Mouse (Mus musculus): Measurements from ENCODE around the gene Slc44a5. TPM values are rescaled to one million over a fixed set of nuclear protein-coding genes. Genes with fewer than 3 reads are reported as not detected.

The Slc44a5 gene
- polyA plus RNA-seq, 1 experiment: 0.03 TPM

DNA sequence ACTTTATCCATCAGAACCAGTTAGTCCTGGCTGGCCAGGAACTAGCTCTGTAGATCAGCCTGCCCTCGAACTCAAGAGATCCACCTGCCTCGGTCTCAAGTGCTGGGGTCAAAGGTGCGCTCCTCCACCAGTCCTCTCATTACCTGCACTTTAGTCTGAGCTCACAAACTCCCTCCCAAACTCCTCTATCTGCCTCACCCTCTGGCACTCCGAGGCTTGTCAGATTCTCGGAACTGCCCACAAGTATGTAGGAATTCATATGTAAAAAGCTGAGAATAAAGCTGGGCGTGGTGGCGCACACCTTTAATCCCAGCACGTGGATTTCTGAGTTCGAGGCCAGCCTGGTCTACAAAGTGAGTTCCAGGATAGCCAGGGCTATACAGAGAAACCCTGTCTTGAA is 32.8 kb upstream of the Slc44a5 start:
- Histone ChIP-seq H3K4me3 (ENCODE audit: low read depth, low read length) (no peak overlapping the region), H3K27ac (ENCODE audit: insufficient read depth, low read depth, low read length) (no peak overlapping the region), H3K4me1 (ENCODE audit: control insufficient read depth, insufficient read depth, insufficient read length, low read length) (no peaks in the 10 kb centered on the region), H3K27me3 (ENCODE audit: control insufficient read depth, insufficient read depth, low read length) (no peaks in the 10 kb centered on the region), H3K36me3 (ENCODE audit: control insufficient read depth, insufficient read depth, low read length) (peaks cover 20% of the 10 kb centered on the region)
- 81% methylated on average over 9 of the region's 9 CpGs for WGBS
- TF ChIP-seq CTCF (IDR thresholded peaks at IDR 0.05; ENCODE audit: extremely low read depth, insufficient read length, insufficient replicate concordance, low read depth, low read length) (no peak), POLR2A (IDR thresholded peaks at IDR 0.05; ENCODE audit: low read depth, low read length) (no peak)

DNA sequence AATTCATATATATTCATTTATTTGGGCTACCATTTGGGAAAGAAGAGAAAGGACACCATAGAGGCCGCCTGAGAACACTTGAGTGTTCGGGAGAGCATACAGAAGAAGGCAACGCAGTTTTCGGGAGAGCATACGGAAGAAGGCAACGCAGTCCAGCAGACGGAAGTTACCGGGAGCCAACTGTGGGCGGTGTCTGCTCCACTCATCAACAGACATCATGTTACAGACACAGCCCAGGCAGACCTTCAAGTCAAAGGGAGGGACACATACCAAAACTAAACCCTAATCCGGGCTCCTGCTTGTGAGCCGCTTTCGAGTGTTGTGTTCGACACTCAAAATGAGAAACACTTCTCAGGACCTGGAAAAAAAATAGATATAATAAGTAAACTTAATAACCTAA is 31.6 kb upstream of the Slc44a5 start:
- H3K27ac ChIP-seq (ENCODE audit: insufficient read depth, low read depth, low read length): no peak overlapping the region
- H3K36me3 ChIP-seq (ENCODE audit: control insufficient read depth, insufficient read depth, low read length): peaks cover 16% of the 10 kb centered on the region
- no peaks in the 10 kb centered on the region for H3K27me3 ChIP-seq (ENCODE audit: control insufficient read depth, insufficient read depth, low read length)
- TF ChIP-seq CTCF (IDR thresholded peaks at IDR 0.05; ENCODE audit: extremely low read depth, insufficient read length, insufficient replicate concordance, low read depth, low read length) (no peak), POLR2A (IDR thresholded peaks at IDR 0.05; ENCODE audit: low read depth, low read length) (no peak)
- 95% methylated on average over 13 of the region's 13 CpGs for WGBS
- no peak overlapping the region for H3K4me3 ChIP-seq (ENCODE audit: low read depth, low read length)
- H3K4me1 ChIP-seq (ENCODE audit: control insufficient read depth, insufficient read depth, insufficient read length, low read length): no peaks in the 10 kb centered on the region

DNA sequence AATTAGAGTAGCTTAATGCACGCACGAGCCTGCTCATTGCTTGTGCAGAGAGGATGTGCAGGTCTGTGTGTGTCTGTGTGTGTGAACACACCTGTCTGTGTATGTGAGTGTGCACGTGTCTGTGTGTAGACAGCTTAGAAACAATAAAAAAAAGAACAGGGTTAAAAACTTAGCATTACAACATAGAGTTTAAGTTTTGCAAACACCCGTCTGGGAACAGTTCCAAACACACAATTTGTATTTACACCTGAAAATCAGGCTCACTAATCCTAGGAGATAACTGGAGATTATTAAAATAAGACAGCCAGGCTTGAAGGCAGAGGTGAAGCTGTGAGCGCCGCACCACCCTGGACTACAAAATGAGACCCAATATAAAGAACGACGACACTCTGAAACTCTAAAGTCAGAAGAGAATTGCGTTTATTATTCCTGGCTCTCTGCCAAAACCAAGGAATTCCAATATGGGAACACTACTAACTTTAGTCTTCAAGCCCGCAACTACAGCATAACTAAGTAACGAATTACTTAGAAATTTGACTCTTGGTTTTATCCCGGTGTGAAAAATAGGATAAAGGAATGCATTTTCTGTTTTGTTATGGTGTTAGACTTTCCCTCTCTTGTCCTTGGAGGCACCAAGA is 30.1 kb upstream of the Slc44a5 start:
- WGBS: 14% methylated on average over 12 of the region's 12 CpGs
- TF ChIP-seq CTCF (IDR thresholded peaks at IDR 0.05; ENCODE audit: extremely low read depth, insufficient read length, insufficient replicate concordance, low read depth, low read length): no peak
- no peak for TF ChIP-seq POLR2A (IDR thresholded peaks at IDR 0.05; ENCODE audit: low read depth, low read length)
- no peak overlapping the region for H3K4me3 ChIP-seq (ENCODE audit: low read depth, low read length)

DNA sequence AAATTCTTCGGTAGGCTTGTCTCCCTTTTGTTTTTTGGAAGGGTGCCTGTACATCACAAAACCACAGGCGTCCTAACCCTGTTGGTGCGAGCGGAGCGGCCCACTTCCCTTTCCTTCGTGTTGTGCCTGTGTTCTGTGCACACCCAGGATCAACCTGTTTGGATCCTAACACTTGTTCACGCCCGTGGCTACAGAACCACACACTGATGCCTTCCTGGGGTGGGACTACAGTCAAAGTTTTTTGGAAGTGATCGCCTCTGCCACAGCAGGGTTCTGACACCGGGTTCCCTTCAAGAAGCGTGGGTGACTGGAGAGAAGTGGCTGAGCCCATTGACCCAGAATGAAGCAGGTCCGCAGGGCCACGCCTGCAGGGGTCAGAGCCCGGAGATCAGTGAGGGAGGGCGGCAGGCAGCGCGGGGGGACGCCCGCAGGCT is 29.3 kb upstream of the Slc44a5 start:
- whole genome bisulfite sequencing: under 1% methylated on average over 19 of the region's 19 CpGs
- TF ChIP-seq CTCF (IDR thresholded peaks at IDR 0.05; ENCODE audit: extremely low read depth, insufficient read length, insufficient replicate concordance, low read depth, low read length) (no peak), POLR2A (IDR thresholded peaks at IDR 0.05; ENCODE audit: low read depth, low read length) (no peak)
- peak overlapping the region; percentile 85 for H3K4me3 ChIP-seq (ENCODE audit: low read depth, low read length)

More for the DNA sequence above, 30.1 kb upstream of the Slc44a5 start:
- Histone ChIP-seq H3K36me3 (ENCODE audit: control insufficient read depth, insufficient read depth, low read length) (peaks cover 11% of the 10 kb centered on the region), H3K27me3 (ENCODE audit: control insufficient read depth, insufficient read depth, low read length) (no peaks in the 10 kb centered on the region), H3K27ac (ENCODE audit: insufficient read depth, low read depth, low read length) (no peak overlapping the region), H3K4me1 (ENCODE audit: control insufficient read depth, insufficient read depth, insufficient read length, low read length) (no peaks in the 10 kb centered on the region)

DNA sequence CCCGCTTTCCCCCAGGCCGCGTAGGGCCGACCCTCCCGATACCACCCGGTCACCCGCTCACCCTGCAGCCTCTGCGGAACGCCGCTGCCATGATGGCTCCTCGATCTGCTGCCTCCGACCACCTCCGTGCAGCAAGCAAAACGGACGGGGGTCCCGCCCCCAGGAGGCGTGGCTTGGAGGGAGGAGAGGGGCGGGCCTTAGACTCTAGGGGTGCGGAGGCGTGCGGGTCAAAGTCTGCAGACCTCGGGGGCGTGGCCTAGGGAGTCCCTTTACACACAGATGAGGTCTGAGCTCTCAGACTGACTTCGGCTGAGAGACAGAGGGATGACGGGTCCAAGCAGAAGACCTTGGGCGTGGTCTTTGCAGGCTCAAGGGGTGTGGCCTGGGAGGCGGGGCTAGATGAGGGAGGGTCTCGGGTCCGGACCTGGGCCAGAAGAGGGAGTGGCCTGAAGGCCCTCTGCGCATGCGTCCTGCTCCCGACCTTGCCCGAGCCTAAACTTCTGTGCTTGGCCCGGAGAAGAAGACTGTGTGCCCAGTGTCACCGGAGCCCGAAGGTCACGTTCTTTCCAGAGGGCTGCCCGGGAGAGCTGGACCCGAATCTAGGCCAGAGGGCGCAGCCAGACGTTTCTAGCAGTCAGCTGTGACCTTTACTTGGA is 28.8 kb upstream of the Slc44a5 start, which contains the start of gene Acadm:
TSS of gene Acadm (minus strand) at position 298 of the 656 bp plus-strand sequence.
- WGBS: under 1% methylated on average over 41 of the region's 41 CpGs
- TF ChIP-seq CTCF (IDR thresholded peaks at IDR 0.05; ENCODE audit: extremely low read depth, insufficient read length, insufficient replicate concordance, low read depth, low read length): no peak
- peak; percentile 86 for TF ChIP-seq POLR2A (IDR thresholded peaks at IDR 0.05; ENCODE audit: low read depth, low read length)
- Histone ChIP-seq H3K4me1 (ENCODE audit: control insufficient read depth, insufficient read depth, insufficient read length, low read length) (no peaks in the 10 kb centered on the region), H3K4me3 (ENCODE audit: low read depth, low read length) (peak within 1 kb of the TSS; percentile 85), H3K36me3 (ENCODE audit: control insufficient read depth, insufficient read depth, low read length) (peaks cover 7% of the 10 kb centered on the region; the same call in 1 of the 2 replicates), H3K27ac (ENCODE audit: insufficient read depth, low read depth, low read length) (peak within 1 kb of the TSS; percentile 69), H3K27me3 (ENCODE audit: control insufficient read depth, insufficient read depth, low read length) (no peaks in the 10 kb centered on the region)

More for the DNA sequence above, 29.3 kb upstream of the Slc44a5 start:
- Histone ChIP-seq H3K4me1 (ENCODE audit: control insufficient read depth, insufficient read depth, insufficient read length, low read length) (no peaks in the 10 kb centered on the region), H3K36me3 (ENCODE audit: control insufficient read depth, insufficient read depth, low read length) (peaks cover 7% of the 10 kb centered on the region), H3K27ac (ENCODE audit: insufficient read depth, low read depth, low read length) (peak overlapping the region; percentile 69), H3K27me3 (ENCODE audit: control insufficient read depth, insufficient read depth, low read length) (no peaks in the 10 kb centered on the region)

DNA sequence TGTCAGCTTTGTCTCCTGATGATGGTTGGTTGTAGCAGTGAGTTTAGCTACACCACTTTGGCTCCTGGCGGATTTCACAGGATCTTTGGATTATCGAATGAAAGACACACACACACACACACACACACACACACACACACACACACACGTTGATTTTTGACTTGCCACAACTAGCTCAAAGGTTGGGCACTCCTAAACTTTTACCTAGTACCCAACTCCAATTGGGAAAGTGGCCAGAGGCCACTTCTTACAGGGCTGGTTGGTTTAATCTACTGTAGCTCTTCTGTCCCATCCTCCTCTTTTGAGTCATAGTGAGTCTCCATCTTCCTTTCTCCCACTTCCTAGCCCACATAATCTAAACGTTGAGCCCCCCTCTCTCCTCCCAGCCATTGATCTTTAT is 26.0 kb upstream of the Slc44a5 start:
- no peak for TF ChIP-seq CTCF (IDR thresholded peaks at IDR 0.05; ENCODE audit: extremely low read depth, insufficient read length, insufficient replicate concordance, low read depth, low read length)
- TF ChIP-seq POLR2A (IDR thresholded peaks at IDR 0.05; ENCODE audit: low read depth, low read length): no peak
- Histone ChIP-seq H3K4me3 (ENCODE audit: low read depth, low read length) (no peak overlapping the region), H3K27ac (ENCODE audit: insufficient read depth, low read depth, low read length) (no peak overlapping the region), H3K27me3 (ENCODE audit: control insufficient read depth, insufficient read depth, low read length) (no peaks in the 10 kb centered on the region), H3K4me1 (ENCODE audit: control insufficient read depth, insufficient read depth, insufficient read length, low read length) (no peaks in the 10 kb centered on the region), H3K36me3 (ENCODE audit: control insufficient read depth, insufficient read depth, low read length) (no peaks in the 10 kb centered on the region)
- 73% methylated on average over 4 of the region's 4 CpGs for WGBS

DNA sequence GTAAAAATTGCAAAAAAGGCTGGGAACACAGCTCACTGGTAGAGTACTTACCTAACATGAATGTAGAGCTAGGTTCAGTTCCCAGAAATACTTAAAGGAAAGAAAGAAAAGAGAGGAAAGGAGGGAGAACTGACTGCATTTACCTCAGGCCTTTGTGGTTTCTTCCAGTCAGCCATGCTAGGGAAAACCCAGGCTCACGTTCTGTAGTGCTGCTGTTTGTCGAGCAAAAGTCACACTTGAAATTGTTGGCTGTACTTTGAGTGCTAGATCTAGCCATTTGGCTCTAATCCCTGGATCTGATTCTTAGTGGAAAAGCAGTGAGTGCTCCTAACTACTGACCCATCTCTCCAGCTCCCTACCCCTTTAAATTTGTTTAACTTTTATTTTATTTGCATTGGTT is 25.1 kb upstream of the Slc44a5 start:
- H3K36me3 ChIP-seq (ENCODE audit: control insufficient read depth, insufficient read depth, low read length): no peaks in the 10 kb centered on the region
- H3K27ac ChIP-seq (ENCODE audit: insufficient read depth, low read depth, low read length): no peak overlapping the region
- H3K4me3 ChIP-seq (ENCODE audit: low read depth, low read length): no peak overlapping the region
- no peaks in the 10 kb centered on the region for H3K27me3 ChIP-seq (ENCODE audit: control insufficient read depth, insufficient read depth, low read length)
- TF ChIP-seq CTCF (IDR thresholded peaks at IDR 0.05; ENCODE audit: extremely low read depth, insufficient read length, insufficient replicate concordance, low read depth, low read length): no peak
- TF ChIP-seq POLR2A (IDR thresholded peaks at IDR 0.05; ENCODE audit: low read depth, low read length): no peak
- 64% methylated on average over 2 of the region's 2 CpGs for WGBS
- H3K4me1 ChIP-seq (ENCODE audit: control insufficient read depth, insufficient read depth, insufficient read length, low read length): no peaks in the 10 kb centered on the region

All from small intestine, adult 2 months (tissue).